Mouse (Mus musculus) liver, embryonic 13.5 days (tissue): ENCODE data around the gene Hcn1. TPM values are rescaled to one million over a fixed set of nuclear protein-coding genes. Genes with fewer than 3 reads are reported as not detected.

Experiments used
- ATAC-seq: fragments of 200-750 bp; cut with Nextera tagmentation; 2 replicates; pipeline ENCODE4 v1.8.0; 2017; ENCODE audit warnings: low read depth, mild to moderate bottlenecking, moderate number of reproducible peaks, moderate library complexity
- DNase-seq: peaks from one replicate; pipeline ENCODE4 v3.0.0; 2022
- H3K27ac ChIP-seq: fragments of 300-500 bp; sonication (generic); 2 replicates; pipeline ENCODE4 v1.5.1; 2015; ENCODE audit warnings: moderate library complexity, mild to moderate bottlenecking, inconsistent platforms
- H3K27me3 ChIP-seq: fragments of 300-500 bp; sonication (generic); 2 replicates; pipeline ENCODE4 v1.6.1; 2015; ENCODE audit warnings: mild to moderate bottlenecking, inconsistent platforms
- H3K36me3 ChIP-seq: fragments of 300-500 bp; sonication (generic); 2 replicates; pipeline ENCODE4 v1.6.1; 2015; ENCODE audit warnings: mild to moderate bottlenecking, inconsistent platforms
- H3K4me1 ChIP-seq: fragments of 300-500 bp; sonication (generic); replicated peaks from 2 replicates; pipeline ENCODE4 v1.6.1; 2015; ENCODE audit warnings: inconsistent platforms
- H3K4me2 ChIP-seq: fragments of 300-500 bp; sonication (generic); 2 replicates; pipeline ENCODE4 v1.6.1; 2015; ENCODE audit warnings: inconsistent platforms, mild to moderate bottlenecking, moderate library complexity
- H3K4me3 ChIP-seq: fragments of 300-500 bp; sonication (generic); replicated peaks from 2 replicates; pipeline ENCODE4 v1.5.1; 2015; ENCODE audit warnings: mild to moderate bottlenecking, inconsistent platforms
- H3K9ac ChIP-seq: fragments of 300-500 bp; sonication (generic); 2 replicates; pipeline ENCODE4 v1.6.1; 2015; ENCODE audit warnings: mild to moderate bottlenecking, inconsistent platforms
- H3K9me3 ChIP-seq: fragments of 300-500 bp; sonication (generic); replicated peaks from 2 replicates; pipeline ENCODE4 v1.6.1; 2016; ENCODE audit warnings: inconsistent platforms
- WGBS: fragments of 180-500 bp; shearing (Covaris S2); methylation state at CpG from one replicate; pipeline ENCODE4 v1.1.7; 2015; ENCODE audit not compliant: insufficient replicate concordance; 5-methylcytosine and 5-hydroxymethylcytosine counted together
- polyA plus RNA-seq: library from polyadenylated mRNA; unstranded; fragments of >200 nt; fragmentation: Nextera tagmentation; extraction: Ambion mirVana; gene quantifications from 2 replicates; pipeline ENCODE4 v1.2.1, GENCODE M21; 2015

Hcn1 gene
- polyA plus RNA-seq, 1 experiment from 2014 or later = 0.01 TPM

DNA sequence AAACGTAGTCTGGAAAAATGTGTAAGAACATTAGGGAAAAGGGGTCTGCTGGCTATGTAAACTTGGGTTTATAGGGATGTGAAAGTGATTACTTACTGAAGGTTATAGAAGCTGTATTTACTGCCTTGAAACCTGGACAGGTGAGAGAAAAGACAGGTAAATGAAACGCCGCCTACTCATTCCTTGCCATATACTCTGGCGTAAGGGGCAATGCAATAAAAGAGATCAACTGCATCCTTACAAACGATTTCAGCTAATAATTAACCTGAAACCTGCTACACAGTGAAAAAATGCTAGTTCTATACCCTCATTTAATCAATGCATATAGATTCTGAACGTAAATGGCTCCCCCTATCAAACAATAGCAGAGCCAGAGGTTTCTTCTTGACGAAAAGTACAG lies 17.4 kb downstream of the Hcn1 start:
- no peak overlapping the region for H3K27ac ChIP-seq
- no peaks in the 10 kb centered on the region for H3K4me1 ChIP-seq
- H3K9ac ChIP-seq = no peak overlapping the region
- H3K4me3 ChIP-seq = no peak overlapping the region
- ATAC-seq (no peak), DNase-seq (no peak)
- 73% methylated on average over 7 of the region's 7 CpGs for WGBS
- no peaks in the 10 kb centered on the region for H3K27me3 ChIP-seq
- H3K4me2 ChIP-seq = no peak overlapping the region
- H3K9me3 ChIP-seq = no peaks in the 10 kb centered on the region
- H3K36me3 ChIP-seq = no peaks in the 10 kb centered on the region

DNA sequence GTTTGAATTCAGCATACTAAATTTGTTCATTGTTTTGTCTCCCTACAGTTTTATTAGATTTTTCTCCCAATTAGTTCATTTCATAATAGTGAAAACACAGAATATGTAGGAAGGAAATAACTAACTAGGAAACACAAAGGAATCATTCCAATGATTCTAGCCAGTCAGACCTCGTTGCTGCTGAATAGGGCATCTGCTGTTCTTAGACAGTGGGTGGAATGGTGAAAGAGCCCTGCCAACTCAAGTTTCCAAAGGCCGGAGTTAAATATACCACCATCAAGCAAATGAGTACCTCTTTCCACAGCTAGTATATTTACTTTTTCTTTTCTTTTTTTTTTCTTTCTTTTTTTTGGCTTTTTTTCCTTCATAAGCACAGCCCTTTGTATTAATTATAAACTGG lies 55.4 kb downstream of the Hcn1 start:
- Histone ChIP-seq H3K36me3 (no peaks in the 10 kb centered on the region), H3K4me1 (no peaks in the 10 kb centered on the region), H3K9ac (no peak overlapping the region), H3K27ac (no peak overlapping the region), H3K4me3 (no peak overlapping the region), H3K27me3 (no peaks in the 10 kb centered on the region), H3K9me3 (no peaks in the 10 kb centered on the region), H3K4me2 (no peak overlapping the region)
- DNase-seq (no peak), ATAC-seq (no peak)
- 60% methylated on average over 2 of the region's 2 CpGs for WGBS

DNA sequence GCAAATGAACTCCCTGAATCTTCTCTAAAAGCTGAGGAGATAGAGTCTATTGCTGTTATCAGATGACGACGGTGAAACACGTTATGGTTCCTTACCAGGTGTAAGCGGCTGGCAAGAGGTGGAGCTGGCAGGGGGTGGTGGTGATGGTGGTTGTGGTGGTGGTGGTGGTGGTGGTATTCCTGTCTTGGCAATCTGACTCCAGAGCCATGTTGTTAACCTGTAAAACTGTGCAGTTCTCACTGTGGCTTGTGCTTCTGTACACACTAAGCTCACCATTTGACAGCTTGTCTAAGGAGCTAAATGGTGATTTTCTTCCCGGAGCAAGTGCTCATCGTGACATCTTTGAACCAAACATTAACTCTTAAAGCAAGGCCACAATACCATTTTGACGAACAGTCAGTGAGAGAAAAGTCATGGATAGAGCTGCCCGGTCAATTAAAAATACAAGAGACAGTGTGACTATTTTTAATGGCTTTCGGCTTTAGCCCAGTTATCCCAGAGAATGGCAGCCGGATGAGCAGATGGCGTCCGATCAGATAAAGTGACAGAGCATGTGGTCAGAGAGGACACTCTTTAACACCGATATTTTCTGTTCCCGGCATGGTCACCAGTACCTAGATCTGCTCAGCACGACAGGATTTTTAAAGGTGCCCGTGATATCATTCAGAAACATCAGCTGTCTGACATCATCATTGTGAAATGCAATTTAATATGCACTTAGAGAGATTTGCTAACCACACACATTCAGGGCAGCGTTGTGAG lies 56.5 kb downstream of the Hcn1 start:
- 74% methylated on average over 17 of the region's 17 CpGs for WGBS
- no peak overlapping the region for H3K9ac ChIP-seq
- no peak for ATAC-seq
- no peak for DNase-seq
- H3K36me3 ChIP-seq = no peaks in the 10 kb centered on the region
- no peaks in the 10 kb centered on the region for H3K4me1 ChIP-seq
- no peaks in the 10 kb centered on the region for H3K9me3 ChIP-seq
- H3K4me2 ChIP-seq = no peak overlapping the region
- no peak overlapping the region for H3K27ac ChIP-seq
- H3K27me3 ChIP-seq = no peaks in the 10 kb centered on the region
- no peak overlapping the region for H3K4me3 ChIP-seq

GRCm38 (mm10) chr13:117659511-117659910 lies 57.4 kb downstream of the Hcn1 start:
- ATAC-seq = no peak
- Histone ChIP-seq H3K4me3 (no peak overlapping the region), H3K4me2 (no peak overlapping the region), H3K4me1 (no peaks in the 10 kb centered on the region), H3K9ac (no peak overlapping the region), H3K27me3 (no peaks in the 10 kb centered on the region), H3K36me3 (no peaks in the 10 kb centered on the region), H3K27ac (no peak overlapping the region), H3K9me3 (no peaks in the 10 kb centered on the region)
- 63% methylated on average over 7 of the region's 7 CpGs for WGBS
- DNase-seq = no peak

DNA sequence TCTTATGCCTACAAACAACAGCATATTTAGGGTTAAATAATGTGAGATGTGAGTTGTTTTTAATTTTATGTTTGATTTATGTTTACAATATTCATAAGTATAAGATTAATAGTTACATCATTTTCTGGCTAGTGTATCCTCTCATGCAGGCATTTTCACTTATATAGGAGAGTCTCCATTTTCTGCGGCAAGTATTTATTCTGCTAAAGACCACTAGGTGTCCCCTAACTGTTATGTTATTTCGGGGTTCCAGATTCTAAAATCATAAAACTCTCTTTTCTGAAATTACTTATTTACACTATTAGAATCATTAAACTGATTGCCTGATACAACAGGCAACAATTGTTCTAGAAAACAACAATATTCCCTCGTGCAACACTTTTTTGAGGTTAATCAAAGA lies 60.5 kb downstream of the Hcn1 start:
- H3K9ac ChIP-seq = no peak overlapping the region
- H3K4me1 ChIP-seq = no peaks in the 10 kb centered on the region
- H3K27me3 ChIP-seq = no peaks in the 10 kb centered on the region
- 52% methylated on average over 3 of the region's 3 CpGs for WGBS
- H3K27ac ChIP-seq = no peak overlapping the region
- no peaks in the 10 kb centered on the region for H3K36me3 ChIP-seq
- no peak for ATAC-seq
- H3K4me3 ChIP-seq = no peak overlapping the region
- H3K9me3 ChIP-seq = no peaks in the 10 kb centered on the region
- no peak for DNase-seq
- no peak overlapping the region for H3K4me2 ChIP-seq

DNA sequence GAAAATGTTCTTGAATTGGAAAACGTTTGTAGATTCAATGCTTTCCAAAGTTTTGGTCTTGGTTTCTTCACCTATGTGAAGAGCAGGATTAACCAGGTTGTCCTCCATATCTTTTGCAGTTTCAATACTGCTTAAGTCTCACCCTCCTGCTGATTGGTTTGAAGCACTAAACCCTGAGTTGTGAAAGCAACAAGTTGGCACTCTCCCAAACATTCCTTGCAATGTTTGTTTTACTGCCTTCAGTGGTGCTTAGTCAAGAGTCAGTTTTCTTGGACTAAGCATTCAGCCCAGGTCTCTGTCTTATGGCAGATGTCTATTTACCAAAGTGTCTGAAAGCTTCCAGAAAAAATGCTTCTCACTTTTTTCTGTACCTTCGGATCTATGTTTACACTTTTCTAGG lies 67.2 kb downstream of the Hcn1 start:
- Histone ChIP-seq H3K9me3 (no peaks in the 10 kb centered on the region), H3K9ac (no peak overlapping the region), H3K4me2 (no peak overlapping the region), H3K27me3 (no peaks in the 10 kb centered on the region), H3K4me3 (no peak overlapping the region), H3K27ac (no peak overlapping the region), H3K36me3 (no peaks in the 10 kb centered on the region), H3K4me1 (no peaks in the 10 kb centered on the region)
- WGBS = 42% methylated on average over 2 of the region's 2 CpGs
- DNase-seq (no peak), ATAC-seq (no peak; the same call in 1 of the 2 replicates)

DNA sequence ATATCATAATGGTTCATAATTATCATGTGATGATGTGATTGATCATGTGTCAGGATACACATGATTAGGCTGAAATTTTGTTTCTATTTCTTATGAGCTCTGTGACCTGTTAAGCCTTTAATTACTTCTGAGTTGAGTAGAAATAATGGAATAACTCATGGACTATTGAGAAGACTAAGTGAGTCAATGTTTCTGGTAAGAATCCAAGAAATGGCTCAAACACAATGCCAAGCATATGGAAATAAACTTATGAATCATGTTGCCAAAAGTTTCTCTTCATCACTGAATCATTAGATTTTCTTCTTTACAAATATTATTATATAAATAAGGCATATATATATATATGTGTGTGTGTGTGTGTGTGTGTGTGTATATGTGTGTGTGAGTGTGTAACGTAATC lies 69.7 kb downstream of the Hcn1 start:
- H3K4me3 ChIP-seq = no peak overlapping the region
- H3K9ac ChIP-seq = no peak overlapping the region
- DNase-seq (no peak), ATAC-seq (no peak)
- H3K4me2 ChIP-seq = no peak overlapping the region
- 94% methylated on average over 1 of the region's 1 CpGs for WGBS
- H3K36me3 ChIP-seq = no peaks in the 10 kb centered on the region
- H3K27me3 ChIP-seq = no peaks in the 10 kb centered on the region
- H3K27ac ChIP-seq = no peak overlapping the region
- no peaks in the 10 kb centered on the region for H3K9me3 ChIP-seq
- no peaks in the 10 kb centered on the region for H3K4me1 ChIP-seq

GRCm38 (mm10) chr13:117676418-117676817 lies 74.3 kb downstream of the Hcn1 start:
- H3K27me3 ChIP-seq = no peaks in the 10 kb centered on the region
- H3K27ac ChIP-seq = no peak overlapping the region
- H3K4me2 ChIP-seq = no peak overlapping the region
- no peaks in the 10 kb centered on the region for H3K4me1 ChIP-seq
- 58% methylated on average over 5 of the region's 5 CpGs for WGBS
- no peak overlapping the region for H3K4me3 ChIP-seq
- no peaks in the 10 kb centered on the region for H3K36me3 ChIP-seq
- ATAC-seq (no peak), DNase-seq (no peak)
- no peaks in the 10 kb centered on the region for H3K9me3 ChIP-seq
- no peak overlapping the region for H3K9ac ChIP-seq

DNA sequence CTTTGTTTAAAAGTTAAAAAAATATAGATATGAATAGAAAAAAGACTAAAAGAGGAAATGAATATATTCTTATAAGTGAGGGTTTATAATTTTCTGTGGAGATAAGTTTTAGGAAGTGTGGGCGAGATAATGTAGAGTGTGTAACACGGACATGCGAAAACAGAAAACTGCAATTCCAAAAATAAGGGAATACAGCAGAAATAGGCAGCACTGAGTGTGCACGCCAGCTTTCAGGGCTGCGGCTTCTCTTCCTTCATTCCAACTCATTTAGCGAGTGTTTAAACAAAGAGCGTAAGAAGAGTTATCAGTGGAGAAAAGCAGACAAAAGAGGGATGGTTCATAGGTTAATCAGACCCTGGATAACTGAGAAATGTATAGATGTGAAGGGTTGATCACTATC lies 85.5 kb downstream of the Hcn1 start:
- ATAC-seq = no peak
- H3K36me3 ChIP-seq = no peaks in the 10 kb centered on the region
- H3K27ac ChIP-seq = no peak overlapping the region
- DNase-seq = no peak
- H3K9me3 ChIP-seq = no peaks in the 10 kb centered on the region
- no peaks in the 10 kb centered on the region for H3K4me1 ChIP-seq
- no peak overlapping the region for H3K4me2 ChIP-seq
- WGBS = 73% methylated on average over 7 of the region's 7 CpGs
- H3K9ac ChIP-seq = no peak overlapping the region
- no peak overlapping the region for H3K4me3 ChIP-seq
- no peaks in the 10 kb centered on the region for H3K27me3 ChIP-seq

DNA sequence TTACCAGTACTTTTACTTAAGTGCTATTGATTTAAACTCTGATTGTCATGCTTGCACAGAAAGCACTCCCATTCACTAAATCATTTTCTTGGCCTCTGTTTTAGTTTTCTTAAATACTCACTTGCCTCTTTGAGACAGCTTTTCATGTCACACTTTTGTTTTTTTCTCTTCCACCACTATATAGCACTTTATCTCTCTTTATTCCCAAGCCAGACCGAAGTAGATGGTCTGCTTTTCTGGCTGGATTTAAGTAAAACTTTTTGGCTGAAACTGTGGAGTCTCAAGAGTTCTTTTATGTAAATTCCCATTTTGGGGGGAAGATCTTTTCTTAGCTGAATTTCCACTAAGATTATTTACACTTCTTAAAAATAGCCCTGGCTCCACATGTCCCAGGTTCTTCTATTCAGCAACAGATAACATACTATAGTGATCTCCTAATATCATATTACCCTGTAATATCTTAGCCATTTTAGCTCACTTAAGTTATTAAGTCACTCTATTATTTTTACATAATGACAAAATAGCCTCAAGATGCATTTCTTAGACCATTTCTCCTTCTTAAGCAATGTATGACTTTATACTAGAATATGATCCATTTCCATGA lies 92.7 kb downstream of the Hcn1 start:
- Histone ChIP-seq H3K27me3 (no peaks in the 10 kb centered on the region), H3K4me1 (no peaks in the 10 kb centered on the region), H3K9ac (no peak overlapping the region), H3K4me2 (no peak overlapping the region), H3K27ac (no peak overlapping the region), H3K4me3 (no peak overlapping the region), H3K36me3 (no peaks in the 10 kb centered on the region), H3K9me3 (no peaks in the 10 kb centered on the region)
- ATAC-seq = no peak
- WGBS = 59% methylated on average over 1 of the region's 1 CpGs
- no peak for DNase-seq

- Histone ChIP-seq H3K9me3 (no peaks in the 10 kb centered on the region), H3K4me1 (no peaks in the 10 kb centered on the region), H3K27me3 (no peaks in the 10 kb centered on the region), H3K4me2 (no peak overlapping the region), H3K27ac (no peak overlapping the region), H3K4me3 (no peak overlapping the region), H3K36me3 (no peaks in the 10 kb centered on the region), H3K9ac (no peak overlapping the region)
- DNase-seq (no peak), ATAC-seq (no peak)
Observed at GRCm38 (mm10) chr13:117705573-117705972, 103.5 kb downstream of the Hcn1 start.

DNA sequence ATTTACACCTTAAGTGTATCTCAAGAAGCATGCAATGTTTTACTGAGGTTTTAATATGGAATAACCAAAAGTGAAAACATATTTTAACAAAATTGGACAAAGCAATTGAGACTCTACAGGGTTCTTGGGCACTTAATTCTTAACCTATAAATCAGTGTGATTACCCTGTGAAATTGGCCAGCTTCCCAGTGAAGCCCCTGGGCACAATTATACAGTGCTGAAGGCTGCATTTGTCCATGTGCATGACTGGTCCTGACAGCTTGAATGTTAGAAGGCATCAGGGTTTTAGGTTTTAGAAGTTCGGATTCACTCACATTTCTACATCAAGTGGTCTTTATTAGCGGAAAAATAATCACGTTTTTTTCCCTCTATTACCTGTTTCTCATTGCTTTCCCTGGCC lies 103.9 kb downstream of the Hcn1 start:
- no peak for DNase-seq
- no peak for ATAC-seq
- Histone ChIP-seq H3K27me3 (no peaks in the 10 kb centered on the region), H3K9me3 (no peaks in the 10 kb centered on the region), H3K4me3 (no peak overlapping the region), H3K9ac (no peak overlapping the region), H3K4me1 (no peaks in the 10 kb centered on the region), H3K27ac (no peak overlapping the region), H3K36me3 (no peaks in the 10 kb centered on the region), H3K4me2 (no peak overlapping the region)
- WGBS = 66% methylated on average over 3 of the region's 3 CpGs
